Mouse (Mus musculus): ENCODE measurements at regions not wholly inside any gene's neighbourhood (a gene's known extent, or its start where the extent isn't known, plus 50 kb on each side); places are given as distances from the start of the nearest gene placed in this dataset.

DNA sequence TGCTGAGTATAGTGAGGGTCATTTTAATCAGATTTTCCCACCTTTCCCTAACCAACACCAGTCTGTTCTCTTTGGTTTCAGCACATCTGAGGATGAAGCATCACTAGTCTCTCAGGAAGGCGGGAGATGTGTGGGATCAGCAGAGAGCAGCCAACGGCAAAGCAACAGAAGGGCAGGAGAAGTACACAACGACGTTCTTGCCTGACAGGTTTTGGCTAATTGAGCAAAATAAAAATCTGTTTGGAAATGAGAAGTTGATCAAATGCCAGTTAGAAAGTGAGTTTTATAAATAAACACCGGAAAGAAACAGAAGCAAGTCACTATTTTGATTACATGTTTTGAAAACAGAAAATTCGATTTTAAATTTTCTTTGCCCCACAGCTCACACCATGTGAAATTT is 161.4 kb upstream of the Hs3st3a1 start:
- Histone ChIP-seq H3K27me3 (replicated peaks) (no peaks in the 10 kb centered on the region), H3K4me2 (ENCODE audit: insufficient read depth, low read depth, poor library complexity, severe bottlenecking) (no peak overlapping the region), H3K36me3 (replicated peaks in 1 of 2; ENCODE audit: control insufficient read depth in 1 of 2, insufficient read depth in 1 of 2, low read length in 1 of 2) (no peaks in the 10 kb centered on the region), H3K9me3 (replicated peaks; ENCODE audit: low read length) (peaks cover 2% of the 10 kb centered on the region), H3K27ac (ENCODE audit: insufficient read depth, low read depth) (no peak overlapping the region), H3K79me2 (replicated peaks; ENCODE audit: control insufficient read depth, extremely low read depth, insufficient read depth, poor library complexity, severe bottlenecking) (no peaks in the 10 kb centered on the region), H3K4me1 (ENCODE audit: control insufficient read depth in 1 of 2, insufficient read depth in 2 of 2) (peaks cover 0 to 7% of the 10 kb centered on the region in 2 experiments; a peak in 1 of 4 replicates), H3K4me3 (replicated peaks in 1 of 3; ENCODE audit: low read depth in 2 of 3, low read length in 2 of 3, poor library complexity in 1 of 3) (no peak overlapping the region), H3K9ac (ENCODE audit: insufficient read depth, low read depth) (no peak overlapping the region)
- dilution Hi-C loops (cut with MboI; ENCODE audit: extremely low pct_ligation_motif_present, extremely low pct_unique_long_range_greater_than_20kb, low sequenced_read_pairs), result no loop called here
- in situ Hi-C loops (cut with MboI; ENCODE audit: low pct_ligation_motif_present, low pct_unique_long_range_greater_than_20kb, low sequenced_read_pairs), result no loop called here
- no peak for TF ChIP-seq CHD1 (IDR thresholded peaks at IDR 0.05; ENCODE audit: low read depth, low read length)
- no peak for TF ChIP-seq IRF4 (IDR thresholded peaks at IDR 0.05; ENCODE audit: low read depth, low read length)
- DNase-seq (ENCODE audit: extremely low read depth), result no peak

DNA sequence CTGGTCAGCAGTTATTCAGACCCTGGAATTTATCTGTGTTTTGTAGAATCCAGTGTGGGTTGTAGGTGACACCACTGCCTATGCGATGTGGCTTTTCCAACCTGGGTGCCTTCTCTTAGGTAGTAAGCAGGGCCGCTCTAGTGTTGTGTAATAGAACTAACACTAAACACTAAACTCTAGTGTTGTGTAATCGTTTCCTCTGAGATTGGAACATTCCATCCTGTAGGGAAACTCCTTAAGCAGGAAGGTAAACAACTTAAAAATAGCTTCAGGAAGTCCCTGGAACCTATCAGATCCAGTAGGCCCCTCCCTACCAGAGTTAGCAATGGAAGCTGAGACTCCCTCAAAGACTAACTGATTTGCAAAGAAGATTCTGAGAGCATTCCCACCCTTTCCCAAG is 161.9 kb upstream of the Hs3st3a1 start:
- no peak for DNase-seq (ENCODE audit: extremely low read depth)
- Histone ChIP-seq H3K27me3 (replicated peaks) (no peaks in the 10 kb centered on the region), H3K27ac (ENCODE audit: insufficient read depth, low read depth) (no peak overlapping the region), H3K4me1 (ENCODE audit: control insufficient read depth in 1 of 2, insufficient read depth in 2 of 2) (peaks cover 0 to 2% of the 10 kb centered on the region in 2 experiments; a peak in 1 of 4 replicates), H3K9ac (ENCODE audit: insufficient read depth, low read depth) (no peak overlapping the region), H3K36me3 (replicated peaks in 1 of 2; ENCODE audit: control insufficient read depth in 1 of 2, insufficient read depth in 1 of 2, low read length in 1 of 2) (no peaks in the 10 kb centered on the region), H3K4me3 (replicated peaks in 1 of 3; ENCODE audit: low read depth in 2 of 3, low read length in 2 of 3, poor library complexity in 1 of 3) (no peak overlapping the region), H3K4me2 (ENCODE audit: insufficient read depth, low read depth, poor library complexity, severe bottlenecking) (no peak overlapping the region), H3K9me3 (replicated peaks; ENCODE audit: low read length) (peaks cover 2% of the 10 kb centered on the region), H3K79me2 (replicated peaks; ENCODE audit: control insufficient read depth, extremely low read depth, insufficient read depth, poor library complexity, severe bottlenecking) (no peaks in the 10 kb centered on the region)
- in situ Hi-C loops (cut with MboI; ENCODE audit: low pct_ligation_motif_present, low pct_unique_long_range_greater_than_20kb, low sequenced_read_pairs), result no loop called here
- dilution Hi-C loops (cut with MboI; ENCODE audit: extremely low pct_ligation_motif_present, extremely low pct_unique_long_range_greater_than_20kb, low sequenced_read_pairs), result no loop called here
- TF ChIP-seq RAD21 (IDR thresholded peaks at IDR 0.05; ENCODE audit: low read depth, low read length) (no peak), TBP (conservative IDR thresholded peaks at IDR 0.05; ENCODE audit: low read depth, low read length) (no peak), GABPA (IDR thresholded peaks at IDR 0.05; ENCODE audit: insufficient replicate concordance, low read depth, low read length) (no peak)

DNA sequence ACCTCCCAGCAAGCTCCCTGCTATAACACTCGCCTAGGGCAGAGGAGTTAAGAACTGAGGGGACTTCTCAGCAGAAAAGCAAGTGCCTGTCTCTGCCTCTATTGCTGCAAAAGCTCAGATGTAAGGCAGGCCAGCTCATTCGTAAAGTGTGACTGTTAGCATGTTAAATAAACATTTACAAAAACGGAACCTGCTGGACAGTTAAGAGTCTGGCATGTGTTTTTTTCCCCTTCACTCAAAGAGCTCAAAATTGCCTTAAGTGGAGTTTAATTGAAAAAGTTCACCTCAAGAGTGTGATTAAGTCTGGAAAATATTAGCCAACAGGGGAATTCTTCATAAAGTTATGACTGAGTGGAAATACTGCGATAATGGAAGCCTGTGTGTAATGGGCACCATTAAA is 167.0 kb upstream of the Hs3st3a1 start:
- H3K4me2 ChIP-seq (ENCODE audit: insufficient read depth, low read depth, poor library complexity, severe bottlenecking), result no peak overlapping the region
- dilution Hi-C loops (cut with MboI; ENCODE audit: extremely low pct_ligation_motif_present, extremely low pct_unique_long_range_greater_than_20kb, low sequenced_read_pairs), result no loop called here
- H3K27ac ChIP-seq (ENCODE audit: insufficient read depth, low read depth), result no peak overlapping the region
- in situ Hi-C loops (cut with MboI; ENCODE audit: low pct_ligation_motif_present, low pct_unique_long_range_greater_than_20kb, low sequenced_read_pairs), result no loop called here
- no peak overlapping the region for H3K9ac ChIP-seq (ENCODE audit: insufficient read depth, low read depth)
- peaks cover 2% of the 10 kb centered on the region for H3K9me3 ChIP-seq (replicated peaks; ENCODE audit: low read length)
- no peaks in the 10 kb centered on the region for H3K4me1 ChIP-seq (ENCODE audit: control insufficient read depth in 1 of 2, insufficient read depth in 2 of 2)
- TF ChIP-seq RCOR1 (conservative IDR thresholded peaks at IDR 0.05; ENCODE audit: low read depth, low read length), result no peak
- no peak for TF ChIP-seq MAX (IDR thresholded peaks at IDR 0.05; ENCODE audit: low read length)
- no peak for TF ChIP-seq NELFE (IDR thresholded peaks at IDR 0.05; ENCODE audit: low read depth, low read length)
- TF ChIP-seq USF1 (IDR thresholded peaks at IDR 0.05; ENCODE audit: low read depth, low read length), result no peak
- no peak for TF ChIP-seq POLR2AphosphoS2 (IDR thresholded peaks at IDR 0.05; ENCODE audit: low read depth, low read length)
- no peak for TF ChIP-seq MXI1 (IDR thresholded peaks at IDR 0.05; ENCODE audit: low read depth, low read length)
- H3K4me3 ChIP-seq (replicated peaks in 1 of 3; ENCODE audit: low read depth in 2 of 3, low read length in 2 of 3, poor library complexity in 1 of 3), result no peak overlapping the region
- DNase-seq (ENCODE audit: extremely low read depth), result no peak
- H3K36me3 ChIP-seq (replicated peaks in 1 of 2; ENCODE audit: control insufficient read depth in 1 of 2, insufficient read depth in 1 of 2, low read length in 1 of 2), result no peaks in the 10 kb centered on the region
- H3K27me3 ChIP-seq (replicated peaks), result no peaks in the 10 kb centered on the region
- H3K79me2 ChIP-seq (replicated peaks; ENCODE audit: control insufficient read depth, extremely low read depth, insufficient read depth, poor library complexity, severe bottlenecking), result no peaks in the 10 kb centered on the region

Measured in CH12.LX (cell line).